Mouse (Mus musculus): ENCODE results near the gene Slc22a2.

DNA sequence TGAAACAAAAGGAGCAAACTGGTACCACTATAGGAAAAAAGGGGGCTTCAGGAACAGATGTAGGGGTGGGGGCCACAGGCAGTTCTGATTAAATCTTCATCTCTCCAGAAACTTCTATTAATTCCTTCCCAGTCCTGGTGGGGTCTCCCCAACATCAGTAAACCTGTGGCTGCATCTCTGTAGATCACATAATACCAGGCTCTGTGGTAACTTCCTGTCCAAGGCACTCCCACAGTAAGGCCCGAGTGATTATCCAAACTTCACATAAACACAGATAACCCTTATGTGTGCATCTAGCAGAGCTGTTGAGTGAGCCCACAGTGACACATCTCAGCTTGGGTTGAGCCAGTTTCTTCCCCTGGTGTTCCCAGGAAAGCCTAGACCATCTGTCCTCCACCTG lies 22.7 kb downstream of the Slc22a2 start:
- TF ChIP-seq CTCF (IDR thresholded peaks at IDR 0.05; ENCODE audit: low read depth) (no peak; the same call in 1 of the 2 replicates), EP300 (IDR thresholded peaks at IDR 0.05; ENCODE audit: low read depth) (no peak)
